Mouse (Mus musculus): ENCODE results near the gene Zfp85. TPM values are rescaled to one million over a fixed set of nuclear protein-coding genes. Genes with fewer than 3 reads are reported as not detected.
"Not testable (repeated sequence)": the region's sequence is repeated elsewhere in the genome, so short reads cannot be mapped to it uniquely, and the experiment has no call there.

Zfp85 gene
- polyA plus RNA-seq, 1 experiment from 2014 or later = 4.8 TPM

DNA sequence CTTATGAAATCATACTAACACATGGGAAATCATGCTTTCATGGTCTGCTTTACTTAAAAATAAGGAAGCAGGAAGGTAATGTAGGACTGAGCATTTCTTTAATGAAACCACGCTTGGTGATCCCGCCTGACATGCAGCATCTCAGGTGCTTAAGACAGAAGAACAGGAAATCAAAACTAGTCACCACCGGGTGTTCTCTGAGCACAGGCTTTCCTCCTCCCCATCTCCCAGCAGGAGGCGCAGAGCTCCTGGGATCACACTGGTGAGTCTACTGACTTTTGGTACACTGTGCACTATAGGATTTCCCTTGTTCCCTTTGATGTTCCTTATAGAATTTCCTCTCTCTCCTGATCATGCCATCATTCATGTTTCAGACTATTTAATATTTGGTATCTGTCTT, 25.6 kb downstream of the Zfp85 start:
- not testable (repeated sequence) for H3K27me3 ChIP-seq (replicated peaks; ENCODE audit: insufficient read depth, low read length); H3K4me1 ChIP-seq (ENCODE audit: insufficient read depth, low read depth, low read length); H3K36me3 ChIP-seq (ENCODE audit: insufficient read depth, low read length); H3K9me3 ChIP-seq (ENCODE audit: low read length); H3K27ac ChIP-seq (ENCODE audit: low read length)
- peak overlapping the region; percentile 71 for H3K4me2 ChIP-seq (replicated peaks; ENCODE audit: low read depth, low read length)
- TF ChIP-seq CTCF (IDR thresholded peaks at IDR 0.05) = peak; percentile 75
- WGBS = 16% methylated on average over 4 of the region's 4 CpGs
- H3K9ac ChIP-seq (replicated peaks; ENCODE audit: low read depth) = peak overlapping the region; percentile 54
- H3K4me3 ChIP-seq (ENCODE audit: low read depth, low read length) = peak overlapping the region; percentile 61
- ATAC-seq (peak; percentile 93), DNase-seq (ENCODE audit: low spot score) (peak; percentile 62)

DNA sequence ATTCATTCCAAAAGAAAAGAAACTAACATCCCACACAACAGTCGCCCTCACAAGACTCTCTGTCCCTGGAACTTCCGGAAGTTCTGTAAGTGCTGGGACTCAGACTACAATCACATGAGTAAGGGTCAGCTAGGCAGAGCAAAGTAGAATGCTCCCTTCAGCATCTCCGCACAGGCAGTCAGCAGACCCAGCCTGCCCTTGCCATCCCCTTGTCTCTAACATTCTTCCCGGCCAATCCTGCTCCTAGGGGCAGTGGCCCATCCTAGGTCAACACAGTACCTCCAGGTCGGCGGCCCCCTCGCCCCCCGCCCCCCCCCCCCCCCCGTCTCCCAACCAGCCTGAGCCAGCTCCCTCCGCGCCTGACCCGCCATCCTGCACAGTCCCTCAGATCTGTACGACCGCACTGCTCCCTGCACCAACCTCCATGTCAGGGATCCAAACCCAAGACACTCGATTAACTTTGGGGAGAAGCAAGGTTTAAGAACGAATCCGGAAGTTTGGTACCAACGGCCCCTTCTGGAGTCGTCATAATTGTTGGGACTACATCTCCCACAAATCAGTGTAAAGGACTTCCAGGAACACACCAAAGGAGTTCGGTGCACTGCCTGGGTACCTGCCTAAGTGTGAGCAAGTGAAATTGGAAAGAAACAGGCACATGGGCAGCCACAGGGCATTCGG, 26.2 kb downstream of the Zfp85 start, which contains the start of gene Zfp65:
Zfp65 (minus strand) TSS at position 533 of the 678 bp plus-strand sequence.
- no peaks in the 10 kb centered on the region for H3K9me3 ChIP-seq (ENCODE audit: low read length)
- 3% methylated on average over 18 of the region's 21 CpGs for WGBS
- peak; percentile 87 for DNase-seq (ENCODE audit: low spot score)
- peak within 1 kb of the TSS; percentile 15; the same call in 1 of the 2 replicates for H3K27ac ChIP-seq (ENCODE audit: low read length)
- TF ChIP-seq EP300 (IDR thresholded peaks at IDR 0.05) = no peak
- TF ChIP-seq CTCF (IDR thresholded peaks at IDR 0.05) = no peak
- no peaks in the 10 kb centered on the region for H3K4me1 ChIP-seq (ENCODE audit: insufficient read depth, low read depth, low read length)
- peak; percentile 90 for ATAC-seq
- H3K4me2 ChIP-seq (replicated peaks; ENCODE audit: low read depth, low read length) = peak within 1 kb of the TSS; percentile 71
- no peaks in the 10 kb centered on the region for H3K27me3 ChIP-seq (replicated peaks; ENCODE audit: insufficient read depth, low read length)
- H3K4me3 ChIP-seq (ENCODE audit: low read depth, low read length) = peak within 1 kb of the TSS; percentile 61
- no peaks in the 10 kb centered on the region for H3K36me3 ChIP-seq (ENCODE audit: insufficient read depth, low read length)
- H3K9ac ChIP-seq (replicated peaks; ENCODE audit: low read depth) = peak within 1 kb of the TSS; percentile 54

DNA sequence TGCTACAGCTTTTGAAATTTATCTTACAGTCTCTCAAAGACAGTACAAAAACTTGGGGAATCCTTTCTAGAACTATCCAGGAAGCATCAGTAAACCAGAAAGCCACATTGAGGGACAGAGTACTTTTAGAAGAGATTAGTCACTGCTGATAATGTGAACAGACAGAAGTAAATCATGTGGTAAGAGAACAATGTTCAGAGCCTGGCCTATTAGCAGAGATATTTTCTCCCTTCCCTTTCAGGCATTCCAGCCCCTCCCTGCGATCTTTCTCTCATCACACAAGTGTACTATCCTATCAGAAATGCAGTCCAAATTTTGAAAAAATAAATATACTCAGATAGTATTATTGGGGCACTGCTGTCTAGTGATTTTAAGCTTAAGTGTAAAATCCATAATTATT, 26.9 kb downstream of the Zfp85 start:
- Histone ChIP-seq H3K9me3 (ENCODE audit: low read length) (no peaks in the 10 kb centered on the region), H3K36me3 (ENCODE audit: insufficient read depth, low read length) (no peaks in the 10 kb centered on the region), H3K4me3 (ENCODE audit: low read depth, low read length) (peak overlapping the region; percentile 61; the same call in 1 of the 2 replicates), H3K9ac (replicated peaks; ENCODE audit: low read depth) (0 out of 2 replicates have a peak overlapping the region, but pooled peaks have one; percentile 54), H3K27me3 (replicated peaks; ENCODE audit: insufficient read depth, low read length) (no peaks in the 10 kb centered on the region), H3K27ac (ENCODE audit: low read length) (no peak overlapping the region), H3K4me1 (ENCODE audit: insufficient read depth, low read depth, low read length) (no peaks in the 10 kb centered on the region), H3K4me2 (replicated peaks; ENCODE audit: low read depth, low read length) (peak overlapping the region; percentile 71)
- TF ChIP-seq CTCF (IDR thresholded peaks at IDR 0.05) = no peak
- TF ChIP-seq EP300 (IDR thresholded peaks at IDR 0.05) = no peak
- DNase-seq (ENCODE audit: low spot score) = no peak
- ATAC-seq = no peak
- WGBS = 50% methylated on average over 1 of the region's 1 CpGs

DNA sequence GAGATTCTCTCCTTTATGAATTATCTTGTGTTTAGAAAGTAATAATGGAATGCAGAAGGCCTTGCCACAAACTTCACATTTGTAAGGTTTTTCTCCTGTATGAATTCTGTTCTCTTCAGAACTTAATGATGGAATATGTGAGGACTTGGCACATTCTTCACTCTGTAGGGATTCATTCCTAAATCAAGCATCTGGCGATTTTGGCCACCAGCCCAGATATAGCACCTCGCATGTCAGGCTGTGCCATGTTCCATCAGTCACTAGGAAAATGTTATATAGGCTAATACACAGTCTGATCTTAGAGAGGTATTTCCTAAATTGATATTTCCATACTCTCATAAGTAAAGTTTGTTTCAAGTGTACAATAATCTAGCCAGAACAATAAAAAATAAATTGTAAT, 29.7 kb downstream of the Zfp85 start:
- not testable (repeated sequence) for H3K4me1 ChIP-seq (ENCODE audit: insufficient read depth, low read depth, low read length); H3K9me3 ChIP-seq (ENCODE audit: low read length); H3K4me3 ChIP-seq (ENCODE audit: low read depth, low read length); ATAC-seq; H3K9ac ChIP-seq (replicated peaks; ENCODE audit: low read depth); H3K27me3 ChIP-seq (replicated peaks; ENCODE audit: insufficient read depth, low read length); H3K27ac ChIP-seq (ENCODE audit: low read length); H3K36me3 ChIP-seq (ENCODE audit: insufficient read depth, low read length); H3K4me2 ChIP-seq (replicated peaks; ENCODE audit: low read depth, low read length); DNase-seq (ENCODE audit: low spot score)
- WGBS = 60% methylated on average over 2 of the region's 2 CpGs

DNA sequence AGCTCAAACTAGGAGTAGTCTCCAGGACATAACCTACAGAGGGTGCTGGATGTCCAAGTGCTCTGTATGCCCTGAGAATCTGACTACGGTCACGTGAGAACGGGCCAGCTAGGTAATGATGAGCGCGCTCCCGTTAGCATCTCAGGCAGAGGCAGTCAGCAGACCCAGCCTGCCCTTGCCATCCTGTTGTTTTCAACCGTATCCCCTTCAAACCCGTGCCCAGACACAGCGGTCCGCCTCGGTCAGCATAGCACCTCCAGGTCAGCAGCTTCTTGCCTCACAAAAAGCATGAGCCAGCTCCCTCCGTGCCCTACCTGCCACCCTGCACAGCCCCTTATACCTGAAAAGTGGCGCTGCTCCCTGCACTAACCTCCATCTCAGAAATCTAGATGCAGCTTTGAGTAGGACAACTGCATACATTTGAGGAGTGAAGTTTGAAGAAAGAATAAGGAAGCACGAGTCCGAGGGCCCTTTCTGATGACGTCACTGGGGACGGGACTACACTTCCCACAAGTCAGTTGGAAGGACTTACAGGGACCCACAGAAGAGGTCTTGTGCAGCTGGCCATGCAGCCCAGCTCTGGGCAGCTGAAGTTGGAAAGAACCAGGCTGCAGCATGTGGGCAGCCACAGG, 31.1 kb downstream of the Zfp85 start:
- peak overlapping the region; percentile 75 for H3K4me3 ChIP-seq (ENCODE audit: low read depth, low read length)
- under 1% methylated on average over 17 of the region's 17 CpGs for WGBS
- peak overlapping the region; percentile 82 for H3K9ac ChIP-seq (replicated peaks; ENCODE audit: low read depth)
- 0 out of 2 replicates have a peak overlapping the region, but pooled peaks have one; percentile 47 for H3K27ac ChIP-seq (ENCODE audit: low read length)
- H3K36me3 ChIP-seq (ENCODE audit: insufficient read depth, low read length) = no peaks in the 10 kb centered on the region
- H3K9me3 ChIP-seq (ENCODE audit: low read length) = no peaks in the 10 kb centered on the region
- ATAC-seq (peak; percentile 95), DNase-seq (ENCODE audit: low spot score) (peak; percentile 93)
- peak overlapping the region; percentile 85 for H3K4me2 ChIP-seq (replicated peaks; ENCODE audit: low read depth, low read length)
- no peaks in the 10 kb centered on the region for H3K4me1 ChIP-seq (ENCODE audit: insufficient read depth, low read depth, low read length)
- TF ChIP-seq CTCF (IDR thresholded peaks at IDR 0.05) (no peak; the same call in 1 of the 2 replicates), EP300 (IDR thresholded peaks at IDR 0.05) (no peak)
- H3K27me3 ChIP-seq (replicated peaks; ENCODE audit: insufficient read depth, low read length) = no peaks in the 10 kb centered on the region

Other genes with a start within 250 kb of the Zfp85 start
- 0.12 and 0.39 TPM in 2 replicates for gene Gm26965, start 229.1 kb downstream of the Zfp85 start, polyA plus RNA-seq (2015; fragmentation: Nextera tagmentation; extraction: Ambion mirVana)
- gene Zfp87, start 229.1 kb downstream of the Zfp85 start, polyA plus RNA-seq (2015; fragmentation: Nextera tagmentation; extraction: Ambion mirVana) = 33.8 and 40.5 TPM in 2 replicates
- gene Zfp748, start 201.4 kb downstream of the Zfp85 start, polyA plus RNA-seq (2015; fragmentation: Nextera tagmentation; extraction: Ambion mirVana) = 5.5 and 6.7 TPM in 2 replicates
- 2.9 and 3.4 TPM in 2 replicates for gene Zfp729b, start 145.5 kb downstream of the Zfp85 start, polyA plus RNA-seq (2015; fragmentation: Nextera tagmentation; extraction: Ambion mirVana)
- not detected in 2 replicates for gene Gm49345, start 117.5 kb downstream of the Zfp85 start, polyA plus RNA-seq (2015; fragmentation: Nextera tagmentation; extraction: Ambion mirVana)
- gene Zfp729a, start 117.4 kb downstream of the Zfp85 start, polyA plus RNA-seq (2015; fragmentation: Nextera tagmentation; extraction: Ambion mirVana) = 1.9 and 2.4 TPM in 2 replicates
- gene Zfp738, start 68.2 kb downstream of the Zfp85 start, polyA plus RNA-seq (2015; fragmentation: Nextera tagmentation; extraction: Ambion mirVana) = 5.8 and 8.1 TPM in 2 replicates
- gene Zfp65, start 26.1 kb downstream of the Zfp85 start, polyA plus RNA-seq (2015; fragmentation: Nextera tagmentation; extraction: Ambion mirVana) = 2.3 and 2.7 TPM in 2 replicates
- gene Zfp493, start 24.5 kb upstream of the Zfp85 start, polyA plus RNA-seq (2015; fragmentation: Nextera tagmentation; extraction: Ambion mirVana) = 0.75 and 0.93 TPM in 2 replicates
- gene Zfp273, start 58.5 kb upstream of the Zfp85 start, polyA plus RNA-seq (2015; fragmentation: Nextera tagmentation; extraction: Ambion mirVana) = 4.1 and 4.9 TPM in 2 replicates
- gene Gm10037, start 75.9 kb upstream of the Zfp85 start, polyA plus RNA-seq (2015; fragmentation: Nextera tagmentation; extraction: Ambion mirVana) = 2.7 and 3.7 TPM in 2 replicates
- not detected in 2 replicates for gene BC048507, start 108.1 kb upstream of the Zfp85 start, polyA plus RNA-seq (2015; fragmentation: Nextera tagmentation; extraction: Ambion mirVana)

Measured in lung, postnatal 0 days (tissue).